Mouse (Mus musculus): ENCODE measurements around the gene Dap. TPM values are rescaled to one million over a fixed set of nuclear protein-coding genes. Genes with fewer than 3 reads are reported as not detected.

Gene Dap
- total RNA-seq (2023) = 10 to 100 TPM; 45.2 to 47.9 TPM

GRCm38 (mm10) chr15:31224135-31224761, at the start of gene Dap:
TSS of gene Dap (plus strand) at chr15:31224314.

Other genes with a start within 250 kb of the Dap start
- not detected for gene Ankrd33b, start 143.4 kb downstream of the Dap start, total RNA-seq (2023)
- 1 to 10 TPM; 2.0 to 2.5 TPM for gene Ropn1l, start 229.4 kb downstream of the Dap start, total RNA-seq (2023)